8 mouse cellular contexts compared by ENCODE assay signal in the genomic region with DNA sequence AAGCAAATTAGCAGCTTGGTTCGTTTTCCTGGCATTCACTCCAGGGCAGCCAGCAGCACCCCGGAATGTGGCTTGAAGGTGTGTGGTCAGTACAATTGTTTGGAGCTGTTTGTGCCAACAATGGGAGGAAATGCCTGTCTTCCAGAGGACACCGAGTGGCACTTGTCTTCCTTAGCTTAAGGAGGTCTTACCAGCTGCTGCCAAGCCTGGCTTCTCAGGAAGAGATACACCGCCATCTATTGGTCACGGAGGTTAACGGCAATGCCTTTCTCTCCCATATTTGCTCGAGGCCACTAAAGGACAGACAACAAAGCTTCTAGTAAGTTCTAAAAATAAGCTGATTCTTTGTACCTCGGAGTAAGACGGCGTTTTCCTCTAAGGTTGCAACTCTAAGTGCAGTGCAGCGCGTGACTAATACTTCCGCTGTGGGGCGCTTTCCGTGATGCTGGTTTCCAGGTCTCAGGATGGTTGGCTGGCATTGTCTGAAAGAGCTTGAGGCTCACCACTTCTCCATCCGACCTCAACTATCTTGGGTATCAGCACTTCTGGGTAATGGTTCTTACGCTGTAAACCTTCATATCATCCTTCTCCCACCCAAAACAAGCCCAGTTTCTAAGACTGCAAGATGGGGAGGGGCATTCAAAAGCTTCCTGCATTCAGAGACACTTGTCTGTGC.
A peak's percentile ranks its signal among the peaks of the same experiment; 100 is the strongest.
DNase-seq lines count a peak whose midpoint lies in the region; ATAC-seq and TF ChIP-seq lines count a peak whose summit lies in the region.

No protein-coding gene starts in this region.

- WGBS in hindbrain, postnatal 0 days, result 5% methylated on average over 17 of the region's 17 CpGs
- WGBS in macrophage (ENCODE audit: missing documents), result 2% methylated on average over 16 of the region's 17 CpGs

- H3K4me2 ChIP-seq in hindbrain, postnatal 0 days (ENCODE audit: low read depth, low read length), result peak overlapping the region; percentile 62

- no peak overlapping the region for H3K27ac ChIP-seq in gastrocnemius, adult 2 months
- peak overlapping the region; percentile 75; the same call in 1 of the 2 replicates for H3K27ac ChIP-seq in hindbrain, postnatal 0 days
- peak overlapping the region; percentile 60 for H3K27ac ChIP-seq in left cerebral cortex, adult 2 months
- no peak overlapping the region for H3K27ac ChIP-seq in macrophage

- in situ Hi-C loops in Patski (cut with MboI; ENCODE audit: low pct_unique_long_range_greater_than_20kb), result no loop called here

- peak; percentile 95 for TF ChIP-seq CTCF in Patski (IDR thresholded peaks at IDR 0.05)
- peak; percentile 83 for TF ChIP-seq CTCF in gastrocnemius, adult 2 months (IDR thresholded peaks at IDR 0.05)
- peak; percentile 95 for TF ChIP-seq CTCF in hindbrain, postnatal 0 days (IDR thresholded peaks at IDR 0.05; ENCODE audit: low read depth)
- peak; percentile 86 for TF ChIP-seq CTCF in left cerebral cortex, adult 2 months (IDR thresholded peaks at IDR 0.05)

- no peaks in the 10 kb centered on the region for H3K36me3 ChIP-seq in hindbrain, postnatal 0 days (ENCODE audit: insufficient read depth, low read length)
- H3K36me3 ChIP-seq in macrophage (ENCODE audit: inconsistent target), result no peaks in the 10 kb centered on the region

- POLR2A ChIA-PET in Patski (lab: Charles Lee), result no interaction called here

- H3K27me3 ChIP-seq in Patski, result peaks cover 71% of the 10 kb centered on the region
- H3K27me3 ChIP-seq in hindbrain, postnatal 0 days (ENCODE audit: insufficient read depth, low read length), result no peaks in the 10 kb centered on the region

- CTCF ChIA-PET in Patski (lab: Charles Lee), result interaction anchor here (0.6 to 1.9 kb wide), 17 partner anchors 9 to 458 kb away, joined by 3 to 13 read pairs (median 3); no protein-coding TSS in a partner anchor

- no peaks in the 10 kb centered on the region for H3K9me3 ChIP-seq in hindbrain, postnatal 0 days (ENCODE audit: low read length)

- H3K4me3 ChIP-seq in gastrocnemius, adult 2 months, result peak overlapping the region; percentile 64
- peak overlapping the region; percentile 29 for H3K4me3 ChIP-seq in hindbrain, postnatal 0 days (ENCODE audit: low read length)
- peak overlapping the region; percentile 38 for H3K4me3 ChIP-seq in left cerebral cortex, adult 2 months
- peak overlapping the region; percentile 1; the same call in 1 of the 2 replicates for H3K4me3 ChIP-seq in macrophage (ENCODE audit: inconsistent target)

- H3K9ac ChIP-seq in hindbrain, postnatal 0 days (replicated peaks; ENCODE audit: low read length), result peak overlapping the region; percentile 46; the same call in 1 of the 2 replicates

- DNase-seq in Patski (ENCODE audit: low read depth, low spot score), result no peak
- peak; percentile 66 to 73 for DNase-seq in cerebellum, postnatal 36 days
- peak; percentile 70 for DNase-seq in gastrocnemius, adult 2 months
- peak; percentile 96 for DNase-seq in hindbrain, postnatal 0 days (ENCODE audit: low spot score)
- peak; percentile 79 to 80 for DNase-seq in left cerebral cortex, adult 2 months (ENCODE audit: extremely low spot score in 1 of 2, low spot score in 2 of 2)
- DNase-seq in right cerebral cortex, adult 18-20 months, result peak; percentile 87
- DNase-seq in urinary bladder, postnatal 14 days (ENCODE audit: low spot score), result peak; percentile 74

- intact Hi-C loops in gastrocnemius, adult 2 months (cut with DNase I), result no loop called here
- intact Hi-C loops in left cerebral cortex, adult 2 months (cut with DNase I), result loop anchor here (2.0 to 10.0 kb wide), 7 partner anchors 155 to 1820 kb away; no protein-coding TSS in a partner anchor

- peak; percentile 90 for ATAC-seq in Patski
- peak; percentile 88 for ATAC-seq in hindbrain, postnatal 0 days

- no peaks in the 10 kb centered on the region for H3K4me1 ChIP-seq in hindbrain, postnatal 0 days (ENCODE audit: insufficient read depth, low read length)

- no peaks in the 10 kb centered on the region for H3K79me2 ChIP-seq in macrophage (ENCODE audit: inconsistent target)

Comparison
In these comparisons a context has a peak if more than half of its experiments do, and no peak if none do; other contexts are left out.
1. H3K27ac ChIP-seq: peak in hindbrain, postnatal 0 days (single experiment) and left cerebral cortex, adult 2 months (single experiment); none in gastrocnemius, adult 2 months (single experiment) and macrophage (single experiment).
2. H3K4me3 ChIP-seq: peak in every context shown above with its lines; median percentile 64 in gastrocnemius, adult 2 months; 38 in left cerebral cortex, adult 2 months; 29 in hindbrain, postnatal 0 days; 1 in macrophage.
3. Peak in every context shown above with its lines, with median percentiles within 50 percentile points of each other: CTCF ChIP-seq.